Mouse (Mus musculus) cerebellum, adult 11 months (tissue): ENCODE results near the gene Olfr694.
"Not testable (repeated sequence)": the region's sequence is repeated elsewhere in the genome, so short reads cannot be mapped to it uniquely, and the experiment has no call there.

Experiments
- DNase-seq: peaks from one replicate; pipeline ENCODE4 v3.0.0; 2022

Gene Olfr694

GRCm38 (mm10) chr7:106691714-106692113 is at the start of gene Olfr694:
TSS of gene Olfr694 (minus strand) at chr7:106691814.
- DNase-seq: no peak

GRCm38 (mm10) chr7:106737028-106737427 is 45.4 kb upstream of the Olfr694 start:
- DNase-seq: no peak

GRCm38 (mm10) chr7:106733717-106734116 is 42.1 kb upstream of the Olfr694 start:
- no peak for DNase-seq

GRCm38 (mm10) chr7:106725654-106726053 is 34.0 kb upstream of the Olfr694 start:
- DNase-seq: not testable (repeated sequence)

GRCm38 (mm10) chr7:106716296-106716695 is 24.7 kb upstream of the Olfr694 start, which contains the start of gene Olfr695:
TSS of gene Olfr695 (minus strand) at chr7:106716396.
- no peak for DNase-seq

- DNase-seq: no peak
Measured at GRCm38 (mm10) chr7:106711463-106711862, 19.8 kb upstream of the Olfr694 start.

- DNase-seq: not testable (repeated sequence)
Measured at GRCm38 (mm10) chr7:106707705-106708104, 16.1 kb upstream of the Olfr694 start.

- DNase-seq: no peak
Measured at GRCm38 (mm10) chr7:106696891-106697290, 5.3 kb upstream of the Olfr694 start.

GRCm38 (mm10) chr7:106692976-106693375 is 1.4 kb upstream of the Olfr694 start:
- no peak for DNase-seq

GRCm38 (mm10) chr7:106685382-106685781 is 6.2 kb downstream of the Olfr694 start:
- DNase-seq: no peak

- DNase-seq: no peak
Measured at GRCm38 (mm10) chr7:106680484-106680883, 11.1 kb downstream of the Olfr694 start, which contains the start of gene Olfr693. TSS of gene Olfr693 (minus strand) at chr7:106680584.

GRCm38 (mm10) chr7:106652344-106652652 is 39.3 kb downstream of the Olfr694 start:
- no peak for DNase-seq

GRCm38 (mm10) chr7:106651555-106652343 is 39.9 kb downstream of the Olfr694 start:
- DNase-seq: no peak

- DNase-seq: no peak
Measured at GRCm38 (mm10) chr7:106649774-106650173, 41.8 kb downstream of the Olfr694 start.

GRCm38 (mm10) chr7:106645261-106645660 is 46.4 kb downstream of the Olfr694 start:
- DNase-seq: no peak

- no peak for DNase-seq
Measured at GRCm38 (mm10) chr7:106644222-106644870, 47.3 kb downstream of the Olfr694 start.

GRCm38 (mm10) chr7:106640839-106641238 is 50.8 kb downstream of the Olfr694 start:
- DNase-seq: no peak

- no peak for DNase-seq
Measured at GRCm38 (mm10) chr7:106635560-106635959, 56.1 kb downstream of the Olfr694 start.
